Mouse (Mus musculus) hindbrain, embryonic 14.5 days (tissue): Measurements from ENCODE around the gene Lgalsl. TPM values are rescaled to one million over a fixed set of nuclear protein-coding genes. Genes with fewer than 3 reads are reported as not detected.

ENCODE experiments used
- ATAC-seq: fragments of 200-750 bp; cut with Nextera tagmentation; 2 replicates; pipeline ENCODE4 v1.8.0; 2017; ENCODE audit warnings: moderate number of reproducible peaks, mild to moderate bottlenecking, moderate TSS enrichment, moderate library complexity; ENCODE audit not compliant: low FRiP score
- DNase-seq: peaks from one replicate; pipeline ENCODE4 v3.0.0-alpha.2; 2015; ENCODE audit warnings: low spot score
- H3K27ac ChIP-seq: fragments of 300-500 bp; sonication (generic); 2 replicates; pipeline ENCODE4 v1.5.1; 2014; ENCODE audit warnings: mild to moderate bottlenecking, moderate library complexity
- H3K27me3 ChIP-seq: fragments of 300-500 bp; sonication (generic); 2 replicates; pipeline ENCODE4 v1.6.1; 2014; ENCODE audit warnings: mild to moderate bottlenecking, low read length, mixed read lengths; ENCODE audit not compliant: control insufficient read depth, insufficient read depth
- H3K36me3 ChIP-seq: fragments of 300-500 bp; sonication (generic); replicated peaks from 2 replicates; pipeline ENCODE4 v1.6.1; 2014; ENCODE audit not compliant: control insufficient read depth, insufficient read depth
- H3K4me1 ChIP-seq: fragments of 300-500 bp; sonication (generic); replicated peaks from 2 replicates; pipeline ENCODE4 v1.6.1; 2014; ENCODE audit warnings: antibody characterized with exemption, low read length, mixed read lengths; ENCODE audit not compliant: control insufficient read depth, insufficient read depth
- H3K4me2 ChIP-seq: fragments of 300-500 bp; sonication (generic); replicated peaks from 2 replicates; pipeline ENCODE4 v1.6.1; 2014; ENCODE audit warnings: mild to moderate bottlenecking, moderate library complexity
- H3K4me3 ChIP-seq: fragments of 300-500 bp; sonication (generic); replicated peaks from 2 replicates; pipeline ENCODE4 v1.5.1; 2014; ENCODE audit warnings: mild to moderate bottlenecking, low read length
- H3K9ac ChIP-seq: fragments of 300-500 bp; sonication (generic); 2 replicates; pipeline ENCODE4 v1.6.1; 2014
- H3K9me3 ChIP-seq: fragments of 300-500 bp; sonication (generic); 2 replicates; pipeline ENCODE4 v1.6.1; 2016; ENCODE audit warnings: low read length; ENCODE audit not compliant: control insufficient read depth
- WGBS: fragments of 180-500 bp; shearing (Covaris S2); extraction: QIAGEN DNeasy Blood & Tissue Kit; methylation state at CpG from one replicate; pipeline ENCODE4 v1.1.7; 2014; 5-methylcytosine and 5-hydroxymethylcytosine counted together
- polyA plus RNA-seq: library from polyadenylated mRNA; unstranded; fragments of >200 nt; fragmentation: Nextera tagmentation; extraction: Ambion mirVana; gene quantifications from 2 replicates; pipeline ENCODE4 v1.2.1, GENCODE M21; 2014

Gene Lgalsl
- polyA plus RNA-seq, 1 experiment from 2014 or later: 62.6 TPM

DNA sequence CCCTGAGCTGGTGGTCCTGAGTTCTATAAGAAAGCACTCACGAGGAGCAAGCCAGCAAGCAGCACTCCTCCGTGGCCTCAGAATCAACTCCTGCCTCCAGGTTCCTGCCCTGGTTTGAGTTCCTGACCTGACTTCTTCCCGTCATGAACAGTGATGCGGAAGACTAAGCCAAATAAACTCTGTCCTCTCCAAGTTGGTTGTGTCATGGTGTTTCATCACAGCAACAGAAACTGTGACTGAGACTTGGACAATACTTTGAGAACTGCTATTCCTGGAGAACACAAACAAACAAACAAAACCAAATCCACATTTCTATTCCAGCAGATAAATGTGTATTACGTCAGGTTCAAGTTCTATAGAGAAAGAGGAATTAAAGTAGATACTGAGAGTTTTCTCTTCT, 31.2 kb upstream of the Lgalsl start:
- H3K9me3 ChIP-seq: no peaks in the 10 kb centered on the region
- no peak overlapping the region for H3K27ac ChIP-seq
- WGBS: 84% methylated on average over 5 of the region's 5 CpGs
- H3K4me1 ChIP-seq: 0 out of 2 replicates have a peak, but pooled peaks cover 4% of the 10 kb centered on the region
- ATAC-seq (no peak), DNase-seq (no peak)
- no peaks in the 10 kb centered on the region for H3K27me3 ChIP-seq
- H3K9ac ChIP-seq: no peak overlapping the region
- H3K4me3 ChIP-seq: no peak overlapping the region
- no peak overlapping the region for H3K4me2 ChIP-seq
- no peaks in the 10 kb centered on the region for H3K36me3 ChIP-seq

DNA sequence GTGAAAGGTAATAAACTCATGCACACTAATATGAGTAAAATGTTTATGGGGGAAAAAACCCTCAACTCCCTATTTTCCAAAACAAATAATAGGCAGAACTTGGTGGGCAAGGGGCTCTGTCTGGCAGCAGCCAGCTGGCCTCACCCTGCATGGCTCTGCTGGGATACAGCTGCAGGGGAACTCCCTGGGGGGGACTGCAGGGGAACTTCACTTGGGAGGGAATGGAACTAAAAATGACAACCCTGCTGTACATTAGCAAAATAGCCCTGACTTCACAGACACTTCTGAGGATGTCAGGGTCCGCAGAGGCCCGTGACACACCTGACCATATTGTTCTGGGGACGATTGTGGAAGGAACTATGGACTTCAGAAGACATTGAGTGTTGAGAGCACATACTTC, 29.5 kb upstream of the Lgalsl start:
- H3K9me3 ChIP-seq: no peaks in the 10 kb centered on the region
- 0 out of 2 replicates have a peak, but pooled peaks cover 4% of the 10 kb centered on the region for H3K4me1 ChIP-seq
- no peaks in the 10 kb centered on the region for H3K36me3 ChIP-seq
- 95% methylated on average over 3 of the region's 3 CpGs for WGBS
- H3K9ac ChIP-seq: no peak overlapping the region
- H3K4me2 ChIP-seq: no peak overlapping the region
- no peaks in the 10 kb centered on the region for H3K27me3 ChIP-seq
- DNase-seq: no peak
- H3K4me3 ChIP-seq: no peak overlapping the region
- ATAC-seq: no peak
- H3K27ac ChIP-seq: peak overlapping the region; percentile 63; the same call in 1 of the 2 replicates

DNA sequence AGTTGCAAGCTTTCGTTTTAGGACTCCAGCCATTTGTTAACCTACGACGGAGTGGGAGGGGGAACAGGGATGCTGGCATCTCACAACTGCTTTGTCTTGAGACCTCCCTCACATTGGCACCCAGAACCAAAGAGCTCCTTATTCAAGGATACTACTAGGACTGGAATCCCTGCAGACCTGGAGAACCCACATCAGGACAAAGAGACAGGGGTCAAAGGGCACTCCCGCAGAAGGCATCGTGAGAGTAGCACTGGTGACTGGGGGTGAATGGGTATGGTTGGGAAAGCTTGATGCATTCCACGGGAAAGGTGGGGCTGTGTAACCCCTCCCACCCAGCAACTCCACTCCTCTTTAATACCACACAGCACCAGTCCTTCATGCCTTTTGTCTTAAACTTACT, 29.0 kb upstream of the Lgalsl start:
- H3K4me2 ChIP-seq: peak overlapping the region; percentile 22
- H3K27me3 ChIP-seq: no peaks in the 10 kb centered on the region
- H3K4me3 ChIP-seq: no peak overlapping the region
- peak overlapping the region; percentile 63 for H3K27ac ChIP-seq
- DNase-seq: no peak
- WGBS: 39% methylated on average over 6 of the region's 6 CpGs
- no peaks in the 10 kb centered on the region for H3K9me3 ChIP-seq
- H3K9ac ChIP-seq: no peak overlapping the region
- no peaks in the 10 kb centered on the region for H3K36me3 ChIP-seq
- no peak for ATAC-seq
- H3K4me1 ChIP-seq: 0 out of 2 replicates have a peak, but pooled peaks cover 4% of the 10 kb centered on the region

DNA sequence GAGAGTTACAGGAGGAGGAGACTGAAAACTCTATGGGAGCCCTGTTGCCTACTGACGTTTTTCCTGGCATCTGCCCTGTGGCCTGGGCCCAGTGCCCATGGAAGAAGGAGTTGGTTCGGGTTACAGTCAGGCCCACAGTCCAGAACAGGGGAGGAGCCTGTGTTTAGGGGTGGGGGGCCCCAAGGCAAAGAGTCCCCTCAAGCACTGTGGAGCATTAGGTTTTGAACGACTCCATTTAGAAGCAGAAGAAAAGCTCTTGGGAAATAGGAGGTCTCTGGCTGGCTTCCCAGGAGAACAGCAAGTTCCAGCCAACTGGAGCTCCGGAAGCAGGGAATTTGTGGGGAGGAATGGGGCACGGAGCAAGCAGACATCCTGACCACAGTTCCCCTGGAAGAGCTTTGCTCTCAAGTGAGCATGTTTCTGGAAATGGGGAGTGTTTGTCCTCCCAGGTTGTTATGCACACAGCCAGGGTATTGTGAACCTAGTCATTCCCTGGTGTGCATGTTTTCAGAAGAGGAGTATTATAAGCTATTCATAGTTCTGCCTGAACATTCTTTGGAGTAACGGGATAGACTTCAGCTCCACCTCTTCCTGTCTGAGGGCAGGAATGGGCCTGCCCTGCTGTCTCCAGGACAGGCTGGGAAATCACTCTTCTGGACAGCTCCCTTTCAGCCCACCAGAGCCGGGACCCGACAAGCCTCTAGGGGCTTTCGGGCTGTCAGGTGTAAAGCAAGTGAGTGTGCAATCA, 28.2 kb upstream of the Lgalsl start:
- Histone ChIP-seq H3K4me3 (no peak overlapping the region), H3K9ac (no peak overlapping the region), H3K4me2 (peak overlapping the region; percentile 22)

DNA sequence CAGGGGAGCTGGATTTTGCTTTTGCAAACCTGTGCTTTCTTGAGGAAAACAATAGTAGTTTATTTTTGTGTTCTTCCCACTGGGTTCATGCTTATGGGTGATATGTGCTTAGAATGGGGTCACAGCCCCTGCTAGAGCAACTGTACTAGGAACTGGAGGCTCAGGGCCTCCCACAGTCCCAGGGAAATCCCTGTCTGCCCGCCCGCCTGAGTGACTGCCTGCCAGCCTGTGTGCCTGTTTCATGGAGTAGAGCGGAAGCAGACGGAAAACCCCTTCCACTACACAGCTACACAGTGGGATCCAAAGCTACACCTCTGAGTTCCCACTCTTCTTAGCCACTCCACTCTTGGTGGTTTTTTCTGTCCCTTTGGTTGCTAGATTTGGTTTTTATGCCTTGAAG, 27.1 kb upstream of the Lgalsl start:
- ATAC-seq: no peak
- WGBS: 83% methylated on average over 4 of the region's 4 CpGs

More for the DNA sequence above, 28.2 kb upstream of the Lgalsl start:
- Histone ChIP-seq H3K4me1 (0 out of 2 replicates have a peak, but pooled peaks cover 4% of the 10 kb centered on the region), H3K36me3 (no peaks in the 10 kb centered on the region), H3K27ac (peak overlapping the region; percentile 63), H3K9me3 (no peaks in the 10 kb centered on the region), H3K27me3 (no peaks in the 10 kb centered on the region)
- ATAC-seq (peak; percentile 93), DNase-seq (peak; percentile 74)
- 17% methylated on average over 9 of the region's 9 CpGs for whole genome bisulfite sequencing

DNA sequence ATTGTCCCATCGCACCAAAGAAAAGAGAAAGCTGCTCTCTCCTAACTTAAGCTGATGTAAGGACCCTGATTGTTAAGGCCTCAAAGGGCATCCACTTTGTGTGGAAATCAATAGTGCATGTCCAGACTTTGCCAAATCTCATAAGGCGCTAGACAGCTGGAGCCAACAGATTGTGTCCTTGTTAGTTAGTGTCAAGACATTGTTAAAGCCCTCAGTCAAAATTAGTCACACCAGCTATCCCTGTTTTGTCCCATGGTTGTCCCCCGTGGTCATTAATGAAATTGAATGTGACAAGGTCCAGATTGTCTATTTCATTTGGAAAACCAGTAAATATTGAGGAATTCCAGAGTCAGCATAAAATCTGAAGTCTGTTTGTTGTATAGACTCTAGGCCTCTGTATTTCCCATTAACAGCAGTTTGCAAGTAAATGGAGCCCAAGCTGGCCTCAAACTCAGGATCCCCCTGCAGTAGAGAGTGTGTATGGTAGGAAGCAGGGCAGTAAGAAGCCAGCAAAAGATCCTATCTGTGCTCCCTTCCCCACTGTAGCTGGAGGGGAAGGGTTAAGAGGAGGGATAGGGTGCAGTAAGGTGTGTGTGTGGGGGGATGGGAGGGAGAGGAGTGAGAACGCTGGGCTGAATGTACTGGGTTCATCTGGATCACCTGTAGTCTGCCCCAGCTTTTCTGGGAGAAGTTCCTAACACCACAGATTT, 23.3 kb upstream of the Lgalsl start:
- Histone ChIP-seq H3K9me3 (no peaks in the 10 kb centered on the region), H3K27ac (no peak overlapping the region), H3K27me3 (peaks cover 4% of the 10 kb centered on the region; the same call in 1 of the 2 replicates), H3K4me2 (no peak overlapping the region), H3K36me3 (no peaks in the 10 kb centered on the region), H3K9ac (no peak overlapping the region), H3K4me3 (no peak overlapping the region), H3K4me1 (0 out of 2 replicates have a peak, but pooled peaks cover 3% of the 10 kb centered on the region)
- DNase-seq: no peak
- 25% methylated on average over 4 of the region's 4 CpGs for WGBS
- ATAC-seq: no peak

More for the DNA sequence above, 27.1 kb upstream of the Lgalsl start:
- Histone ChIP-seq H3K9me3 (no peaks in the 10 kb centered on the region), H3K27me3 (no peaks in the 10 kb centered on the region), H3K4me3 (no peak overlapping the region), H3K4me2 (no peak overlapping the region), H3K36me3 (no peaks in the 10 kb centered on the region), H3K4me1 (0 out of 2 replicates have a peak, but pooled peaks cover 4% of the 10 kb centered on the region), H3K27ac (0 out of 2 replicates have a peak overlapping the region, but pooled peaks have one; percentile 47), H3K9ac (no peak overlapping the region)
- no peak for DNase-seq

DNA sequence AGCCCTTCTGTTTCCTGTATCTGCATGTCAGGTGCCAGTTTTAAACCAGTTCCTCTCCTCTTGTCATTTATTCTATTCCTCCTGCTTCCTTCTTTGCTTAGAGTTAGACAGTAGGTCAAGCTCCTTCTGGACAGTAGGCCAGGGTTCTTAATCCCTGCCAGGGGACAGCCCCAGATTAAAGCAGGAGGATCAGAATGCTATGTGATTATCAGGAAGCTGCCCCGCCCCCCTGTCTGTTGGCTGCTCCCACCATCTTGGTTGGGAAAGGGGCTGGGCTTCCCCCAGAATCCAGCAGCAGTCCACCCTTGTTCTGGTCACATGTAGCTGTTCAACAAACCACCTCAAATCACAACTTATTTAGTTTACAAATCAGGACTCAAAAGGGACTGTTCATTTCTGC, 19.3 kb upstream of the Lgalsl start:
- Histone ChIP-seq H3K4me3 (no peak overlapping the region), H3K9me3 (no peaks in the 10 kb centered on the region), H3K27ac (no peak overlapping the region), H3K4me2 (no peak overlapping the region), H3K4me1 (no peaks in the 10 kb centered on the region), H3K27me3 (peaks cover 4% of the 10 kb centered on the region; the same call in 1 of the 2 replicates), H3K36me3 (no peaks in the 10 kb centered on the region), H3K9ac (no peak overlapping the region)
- DNase-seq (no peak), ATAC-seq (no peak)
- WGBS: 95% methylated on average over 1 of the region's 1 CpGs

DNA sequence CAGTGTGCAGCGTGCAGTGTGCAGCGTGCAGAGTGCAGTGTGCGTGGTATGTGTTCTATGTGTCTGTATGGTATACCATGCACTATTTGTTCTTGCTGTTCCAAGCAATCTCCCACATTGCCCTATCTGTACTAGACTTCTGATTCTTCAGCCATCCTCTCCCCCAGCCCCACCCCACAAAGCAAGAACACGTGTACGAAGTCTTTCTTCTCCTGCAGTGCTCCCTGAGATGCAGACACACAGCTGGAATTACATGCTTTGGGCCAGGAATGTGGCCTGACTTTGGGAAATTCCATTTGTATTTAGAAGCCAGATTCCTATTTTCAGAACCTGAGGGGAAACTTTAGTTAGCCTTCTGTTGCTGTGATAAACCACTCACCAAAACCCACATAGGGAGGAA, 18.5 kb upstream of the Lgalsl start:
- H3K4me2 ChIP-seq: no peak overlapping the region
- 82% methylated on average over 5 of the region's 5 CpGs for WGBS
- no peak overlapping the region for H3K9ac ChIP-seq
- DNase-seq: no peak
- no peak overlapping the region for H3K27ac ChIP-seq
- peaks cover 4% of the 10 kb centered on the region; the same call in 1 of the 2 replicates for H3K27me3 ChIP-seq
- no peaks in the 10 kb centered on the region for H3K4me1 ChIP-seq
- no peaks in the 10 kb centered on the region for H3K36me3 ChIP-seq
- no peaks in the 10 kb centered on the region for H3K9me3 ChIP-seq
- no peak overlapping the region for H3K4me3 ChIP-seq
- ATAC-seq: no peak

DNA sequence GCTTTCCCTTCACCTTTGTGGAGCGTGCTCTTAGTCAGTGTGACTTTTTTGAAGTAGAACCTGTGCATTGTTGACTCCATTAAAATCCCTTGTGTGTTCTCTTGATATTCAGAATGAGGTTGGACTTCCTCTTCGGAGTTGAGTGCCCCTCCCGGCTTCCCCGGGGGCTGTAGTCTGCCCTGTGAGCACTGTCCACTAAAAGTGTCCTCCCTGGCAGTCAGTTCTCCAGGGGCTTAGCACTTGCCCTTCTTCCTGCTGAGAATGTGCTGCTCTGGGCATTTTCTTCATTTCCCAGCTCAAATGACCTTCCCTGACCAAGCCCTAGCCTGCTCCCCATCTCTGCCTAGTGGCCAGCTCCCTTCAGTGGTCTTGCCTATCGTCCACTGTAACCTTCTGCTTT, 6.5 kb upstream of the Lgalsl start:
- H3K4me2 ChIP-seq: no peak overlapping the region
- H3K27me3 ChIP-seq: no peaks in the 10 kb centered on the region
- 86% methylated on average over 5 of the region's 5 CpGs for WGBS
- H3K9ac ChIP-seq: no peak overlapping the region
- ATAC-seq (no peak), DNase-seq (no peak)
- H3K4me3 ChIP-seq: no peak overlapping the region
- H3K27ac ChIP-seq: no peak overlapping the region
- H3K36me3 ChIP-seq: no peaks in the 10 kb centered on the region
- H3K9me3 ChIP-seq: 0 out of 2 replicates have a peak, but pooled peaks cover under 1% of the 10 kb centered on the region
- no peaks in the 10 kb centered on the region; the same call in 1 of the 2 replicates for H3K4me1 ChIP-seq
